10 mouse cellular contexts compared by ENCODE assay signal in genomic region chr9:123496665-123497064, GRCm38 (mm10). TPM values are rescaled to one million over a fixed set of nuclear protein-coding genes. Genes with fewer than 3 reads are reported as not detected.
A peak's percentile ranks its signal among the peaks of the same experiment; 100 is the strongest.
DNase-seq lines count a peak whose midpoint lies in the region; ATAC-seq lines count a peak whose summit lies in the region.
"Had no signal": no experiment of that assay in that cellular context is flagged by ENCODE, and none has a peak within 500 bp of the region (broad histone marks: within the 10 kb centered on the region; RNA-seq: fewer than 3 reads in every experiment).

No protein-coding gene starts in this region.

- no peak overlapping the region for H3K4me3 ChIP-seq in limb, embryonic 11.5 days (ENCODE audit: low read depth, low read length)

- ATAC-seq in limb, embryonic 11.5 days (ENCODE audit: insufficient number of reproducible peaks, low FRiP score, low TSS enrichment, low read depth), result peak; percentile 46; the same call in 1 of the 2 replicates
- ATAC-seq in megakaryocyte progenitor cell, adult 5-6 weeks (replicated peaks; ENCODE audit: poor library complexity), result no peak

- DNase-seq in heart, adult 11 months, result peak; percentile 88
- DNase-seq in heart, adult 9 months (ENCODE audit: low spot score in 2 of 2), result no peak
- peak; percentile 8 for DNase-seq in retina, postnatal 1 day
- DNase-seq in retina, embryonic 14.5 days (ENCODE audit: low spot score), result no peak
- peak; percentile 70 for DNase-seq in limb, embryonic 11.5 days (ENCODE audit: low spot score)
- DNase-seq in yolk sac, embryonic 10.5 days (ENCODE audit: low spot score), result peak; percentile 81
- DNase-seq in ovary, postnatal 10 days (ENCODE audit: low spot score), result no peak
- DNase-seq: right cerebral cortex, adult 18-20 months had no signal

- WGBS in limb, embryonic 11.5 days, result 4% methylated on average over 13 of the region's 13 CpGs

- H3K27me3 ChIP-seq in limb, embryonic 11.5 days (ENCODE audit: control insufficient read depth, insufficient read depth, low read length), result no peaks in the 10 kb centered on the region

- H3K36me3 ChIP-seq in limb, embryonic 11.5 days (ENCODE audit: control insufficient read depth, insufficient read depth, low read length), result peaks cover 6% of the 10 kb centered on the region; the same call in 1 of the 2 replicates

- H3K27ac ChIP-seq in limb, embryonic 11.5 days (replicated peaks; ENCODE audit: low read depth, low read length), result no peak overlapping the region
- H3K27ac ChIP-seq: macrophage had no signal

- H3K4me1 ChIP-seq in limb, embryonic 11.5 days (ENCODE audit: control insufficient read depth, insufficient read depth, low read length), result peaks cover 3% of the 10 kb centered on the region

- H3K9ac ChIP-seq in limb, embryonic 11.5 days (ENCODE audit: low read length), result no peak overlapping the region

- H3K9me3 ChIP-seq in limb, embryonic 11.5 days (ENCODE audit: control insufficient read depth, low read length), result no peaks in the 10 kb centered on the region

- peak overlapping the region; percentile 31; the same call in 1 of the 2 replicates for H3K4me2 ChIP-seq in limb, embryonic 11.5 days (ENCODE audit: low read depth, severe bottlenecking)

RNA-seq across cellular contexts. Expression of gene Limd1, which starts 18.2 kb away (rescaled TPM):
- 51.1 and 54.0 TPM in 2 replicates for polyA plus RNA-seq in limb, embryonic 11.5 days (2014; fragmentation: Nextera tagmentation; extraction: Ambion mirVana)
- total RNA-seq in megakaryocyte progenitor cell, adult 5-6 weeks (2015), result 24.2 and 24.6 TPM in 2 replicates
- 19.0 and 20.4 TPM in 2 replicates for total RNA-seq in megakaryocyte progenitor cell, adult 5-6 weeks (2017)

RNA-seq across cellular contexts. Expression of gene Sacm1l, which starts 32.9 kb away (rescaled TPM):
- polyA plus RNA-seq in limb, embryonic 11.5 days (2014; fragmentation: Nextera tagmentation; extraction: Ambion mirVana), result 48.9 and 51.1 TPM in 2 replicates
- total RNA-seq in megakaryocyte progenitor cell, adult 5-6 weeks (2015), result 33.3 and 35.8 TPM in 2 replicates
- 36.4 and 46.2 TPM in 2 replicates for total RNA-seq in megakaryocyte progenitor cell, adult 5-6 weeks (2017)

Comparison
In these comparisons a context has a peak if more than half of its experiments do, and no peak if none do; other contexts are left out.
1. DNase-seq: peak in heart, adult 11 months (single experiment), retina, postnatal 1 day (single experiment), limb, embryonic 11.5 days (single experiment) and yolk sac, embryonic 10.5 days (single experiment); none in heart, adult 9 months (0 of 2), retina, embryonic 14.5 days (single experiment) and ovary, postnatal 10 days (single experiment).